In the genomic region with DNA sequence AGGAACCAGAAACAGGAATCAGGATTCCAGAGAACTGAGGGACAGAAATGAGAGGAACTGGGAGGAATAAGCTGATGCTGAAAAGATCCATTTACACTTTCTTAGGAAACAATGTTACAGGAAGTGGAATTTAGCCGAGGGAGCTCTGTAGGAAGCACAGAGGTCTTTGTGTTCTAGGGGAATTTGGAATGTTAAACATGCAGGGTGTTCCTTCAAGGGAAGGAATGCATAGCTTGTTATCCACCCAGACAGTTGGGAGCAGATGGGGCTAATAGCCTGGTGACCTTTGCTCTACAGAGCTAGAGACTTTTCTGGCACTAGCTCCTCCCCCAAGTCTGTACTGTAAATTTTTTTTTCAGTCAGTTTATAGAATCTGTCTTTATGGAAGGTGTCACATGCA, we compare ENCODE assay signal across 19 mouse cellular contexts.
A peak's percentile ranks its signal among the peaks of the same experiment; 100 is the strongest.
DNase-seq lines count a peak whose midpoint lies in the region; ATAC-seq and TF ChIP-seq lines count a peak whose summit lies in the region.
"Had no signal": no experiment of that assay in that cellular context is flagged by ENCODE, and none has a peak within 500 bp of the region (broad histone marks: within the 10 kb centered on the region; RNA-seq: fewer than 3 reads in every experiment).

No protein-coding gene starts in this region.

- peak; percentile 8 for DNase-seq in heart, postnatal 0 days (ENCODE audit: low spot score)
- no peak for DNase-seq in heart, adult 18-20 months
- DNase-seq in 3T3-L1 (ENCODE audit: low read depth, low spot score) = peak; percentile 49
- DNase-seq in embryo, embryonic 10.5 days (ENCODE audit: low spot score) = peak; percentile 40
- DNase-seq in limb, embryonic 14.5 days (ENCODE audit: low spot score) = peak; percentile 24
- DNase-seq in forebrain, embryonic 10.5 days (ENCODE audit: extremely low spot score, low spot score) = no peak
- no peak for DNase-seq in cerebellum, adult 9-10 months
- no peak for DNase-seq in layer of hippocampus, adult 9-10 months (ENCODE audit: low spot score)
- DNase-seq: B cell, adult 2 months; cerebellum, postnatal 25 days; heart, postnatal 4 days; lung, postnatal 10 days; right cerebral cortex, postnatal 14 days had no signal

- no peak overlapping the region for H3K4me3 ChIP-seq in heart, postnatal 0 days (ENCODE audit: low read depth, low read length)
- no peak overlapping the region for H3K4me3 ChIP-seq in limb, embryonic 14.5 days (replicated peaks; ENCODE audit: low read length)
- no peak overlapping the region for H3K4me3 ChIP-seq in forebrain, embryonic 10.5 days
- H3K4me3 ChIP-seq: layer of hippocampus, adult 2 months; midbrain, embryonic 10.5 days; myocyte had no signal

- ATAC-seq in heart, postnatal 0 days (ENCODE audit: insufficient read depth, low read depth) = peak; percentile 57
- ATAC-seq in limb, embryonic 14.5 days (ENCODE audit: low FRiP score, low read depth) = peak; percentile 57; the same call in 1 of the 2 replicates
- ATAC-seq: activated CD4-positive, CD25-positive, alpha-beta regulatory T cell, adult 4 months; inflammation-experienced regulatory T-cells, adult 6 months had no signal

- no peak overlapping the region for H3K9ac ChIP-seq in heart, postnatal 0 days (replicated peaks; ENCODE audit: low read depth, low read length)
- no peak overlapping the region for H3K9ac ChIP-seq in limb, embryonic 14.5 days (ENCODE audit: low read depth, low read length, severe bottlenecking)

- no peaks in the 10 kb centered on the region for H3K9me3 ChIP-seq in heart, postnatal 0 days (replicated peaks; ENCODE audit: control insufficient read depth, low read length)
- H3K9me3 ChIP-seq in limb, embryonic 14.5 days (ENCODE audit: control insufficient read depth, low read length) = no peaks in the 10 kb centered on the region
- no peaks in the 10 kb centered on the region for H3K9me3 ChIP-seq in forebrain, embryonic 10.5 days
- H3K9me3 ChIP-seq: G1E; midbrain, embryonic 10.5 days had no signal

- 12% methylated on average over 1 of the region's 1 CpGs for WGBS in heart, postnatal 0 days
- 0% methylated on average over 1 of the region's 1 CpGs for WGBS in limb, embryonic 14.5 days
- 9% methylated on average over 1 of the region's 1 CpGs for WGBS in forebrain, embryonic 10.5 days

- no peaks in the 10 kb centered on the region for H3K36me3 ChIP-seq in heart, postnatal 0 days (replicated peaks; ENCODE audit: control insufficient read depth, insufficient read depth, low read length)
- H3K36me3 ChIP-seq in limb, embryonic 14.5 days (ENCODE audit: control insufficient read depth, insufficient read depth, low read length) = no peaks in the 10 kb centered on the region
- H3K36me3 ChIP-seq in forebrain, embryonic 10.5 days (replicated peaks) = no peaks in the 10 kb centered on the region
- H3K36me3 ChIP-seq: G1E; midbrain, embryonic 10.5 days had no signal

- H3K4me2 ChIP-seq in heart, postnatal 0 days (ENCODE audit: low read depth, low read length) = no peak overlapping the region
- H3K4me2 ChIP-seq in limb, embryonic 14.5 days (replicated peaks; ENCODE audit: low read depth, low read length, severe bottlenecking) = no peak overlapping the region

- H3K4me1 ChIP-seq in heart, postnatal 0 days (ENCODE audit: control insufficient read depth, insufficient read depth) = peaks cover 6% of the 10 kb centered on the region; the same call in 1 of the 2 replicates
- H3K4me1 ChIP-seq in limb, embryonic 14.5 days (ENCODE audit: control insufficient read depth, insufficient read depth, low read length) = peaks cover 3% of the 10 kb centered on the region; the same call in 1 of the 2 replicates
- H3K4me1 ChIP-seq in forebrain, embryonic 10.5 days = peaks cover 2% of the 10 kb centered on the region
- H3K4me1 ChIP-seq: midbrain, embryonic 10.5 days had no signal

- H3K27ac ChIP-seq in heart, postnatal 0 days (ENCODE audit: low read depth) = no peak overlapping the region
- no peak overlapping the region for H3K27ac ChIP-seq in limb, embryonic 14.5 days (replicated peaks; ENCODE audit: low read depth, low read length)
- H3K27ac ChIP-seq in forebrain, embryonic 10.5 days = no peak overlapping the region
- H3K27ac ChIP-seq: layer of hippocampus, adult 2 months; midbrain, embryonic 10.5 days had no signal

- no peak for TF ChIP-seq CTCF in heart, postnatal 0 days (IDR thresholded peaks at IDR 0.05; ENCODE audit: low read depth)

- TF ChIP-seq EP300 in heart, postnatal 0 days (IDR thresholded peaks at IDR 0.05; ENCODE audit: low read depth) = no peak

- TF ChIP-seq POLR2A in limb, embryonic 14.5 days (IDR thresholded peaks at IDR 0.05; ENCODE audit: borderline replicate concordance, extremely low read depth, insufficient read depth, insufficient read length) = no peak

- H3K27me3 ChIP-seq in heart, postnatal 0 days (ENCODE audit: control insufficient read depth, insufficient read depth, low read length) = no peaks in the 10 kb centered on the region
- H3K27me3 ChIP-seq in limb, embryonic 14.5 days (ENCODE audit: control insufficient read depth, insufficient read depth, low read length) = no peaks in the 10 kb centered on the region
- no peaks in the 10 kb centered on the region for H3K27me3 ChIP-seq in forebrain, embryonic 10.5 days (ENCODE audit: poor library complexity, severe bottlenecking)

Comparison
In these comparisons a context has a peak if more than half of its experiments do, and no peak if none do; other contexts are left out.
1. DNase-seq: peak in heart, postnatal 0 days (single experiment), 3T3-L1 (single experiment), embryo, embryonic 10.5 days (single experiment) and limb, embryonic 14.5 days (single experiment); none in heart, adult 18-20 months (0 of 2), forebrain, embryonic 10.5 days (single experiment), cerebellum, adult 9-10 months (single experiment) and layer of hippocampus, adult 9-10 months (single experiment).